Mouse (Mus musculus): ENCODE results near the gene Aig1. TPM values are rescaled to one million over a fixed set of nuclear protein-coding genes. Genes with fewer than 3 reads are reported as not detected.

The Aig1 gene
- polyA plus RNA-seq, 1 experiment from 2014 or later: 22.0 TPM

DNA sequence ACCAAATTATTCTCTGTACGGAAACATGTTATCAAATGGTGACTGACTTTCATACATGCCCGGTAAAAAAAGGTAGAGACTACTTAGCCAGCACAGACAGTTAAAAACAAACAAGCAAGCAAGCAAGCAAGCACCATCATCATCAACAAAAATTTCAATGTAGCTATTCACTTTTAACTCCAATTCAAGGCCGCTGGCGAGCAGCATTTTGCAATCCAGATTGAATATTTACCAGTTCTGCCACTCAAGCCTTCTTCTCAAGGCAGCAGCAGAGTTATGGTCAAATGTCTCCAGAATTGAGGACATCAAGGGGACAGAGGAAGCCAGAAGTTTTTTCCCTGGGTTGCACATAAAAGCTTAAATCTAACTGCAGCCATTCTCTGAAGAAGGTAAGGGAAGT is 216.7 kb downstream of the Aig1 start:
- H3K4me1 ChIP-seq (replicated peaks; ENCODE audit: control insufficient read depth, insufficient read depth, low read length): no peaks in the 10 kb centered on the region
- no peaks in the 10 kb centered on the region for H3K9me3 ChIP-seq (ENCODE audit: control insufficient read depth, low read length)
- H3K36me3 ChIP-seq (ENCODE audit: control insufficient read depth, insufficient read depth, low read length): no peaks in the 10 kb centered on the region
- ATAC-seq (replicated peaks; ENCODE audit: low FRiP score): no peak
- no peak overlapping the region for H3K4me2 ChIP-seq (ENCODE audit: low read depth, low read length, severe bottlenecking)
- 95% methylated on average over 4 of the region's 4 CpGs for WGBS
- no peak overlapping the region for H3K4me3 ChIP-seq (ENCODE audit: low read depth, low read length)
- no peak overlapping the region for H3K9ac ChIP-seq (ENCODE audit: low read length)
- H3K27me3 ChIP-seq (ENCODE audit: control insufficient read depth, insufficient read depth, low read length): no peaks in the 10 kb centered on the region
- DNase-seq (ENCODE audit: low spot score): no peak
- H3K27ac ChIP-seq (ENCODE audit: low read depth, low read length): no peak overlapping the region

DNA sequence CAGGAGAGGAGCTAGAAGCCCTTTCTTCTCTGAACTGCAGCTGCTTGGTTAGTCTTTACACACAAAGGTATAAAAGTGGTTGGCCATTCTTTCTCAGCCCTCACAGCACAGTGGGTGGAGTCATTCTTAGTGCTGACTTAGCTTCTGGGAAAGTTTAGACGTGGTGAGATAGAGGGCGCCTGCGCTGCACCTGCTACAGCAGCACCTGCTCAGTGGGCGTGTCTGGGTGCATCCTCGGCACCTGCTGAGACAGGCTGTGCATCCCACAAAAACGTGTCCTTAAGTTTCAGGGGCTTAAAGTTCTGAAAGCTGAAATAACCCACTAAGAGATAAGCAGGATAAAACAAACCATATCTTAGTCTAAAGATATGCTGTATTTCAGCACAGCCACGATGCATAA is 227.0 kb downstream of the Aig1 start:
- DNase-seq (ENCODE audit: low spot score) (no peak), ATAC-seq (replicated peaks; ENCODE audit: low FRiP score) (no peak)
- WGBS: 18% methylated on average over 7 of the region's 7 CpGs
- Histone ChIP-seq H3K9ac (ENCODE audit: low read length) (no peak overlapping the region), H3K4me1 (replicated peaks; ENCODE audit: control insufficient read depth, insufficient read depth, low read length) (no peaks in the 10 kb centered on the region), H3K27ac (ENCODE audit: low read depth, low read length) (no peak overlapping the region), H3K36me3 (ENCODE audit: control insufficient read depth, insufficient read depth, low read length) (no peaks in the 10 kb centered on the region), H3K9me3 (ENCODE audit: control insufficient read depth, low read length) (no peaks in the 10 kb centered on the region), H3K4me2 (ENCODE audit: low read depth, low read length, severe bottlenecking) (no peak overlapping the region), H3K27me3 (ENCODE audit: control insufficient read depth, insufficient read depth, low read length) (no peaks in the 10 kb centered on the region), H3K4me3 (ENCODE audit: low read depth, low read length) (no peak overlapping the region)

DNA sequence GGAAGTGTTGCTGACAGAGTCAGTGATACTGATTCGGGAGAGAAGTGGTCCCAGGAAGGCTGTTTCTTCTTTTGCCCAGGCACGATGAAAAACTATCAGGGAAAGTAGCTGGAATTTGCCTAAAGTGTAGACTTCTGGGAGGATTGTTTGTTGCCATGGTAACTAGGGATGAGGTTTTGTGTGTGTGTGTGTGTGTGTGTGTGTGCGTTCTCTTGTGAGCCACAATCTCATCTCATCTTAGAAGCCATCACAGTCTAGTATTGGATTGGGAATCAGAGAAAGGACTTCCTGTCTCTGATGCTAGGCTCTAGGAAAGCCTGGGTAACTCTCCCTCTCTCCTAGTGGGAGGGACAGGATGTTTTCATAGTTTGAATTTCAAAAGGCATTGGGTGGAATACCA is 237.0 kb downstream of the Aig1 start:
- WGBS: 71% methylated on average over 3 of the region's 3 CpGs
- Histone ChIP-seq H3K9me3 (ENCODE audit: control insufficient read depth, low read length) (no peaks in the 10 kb centered on the region), H3K4me2 (ENCODE audit: low read depth, low read length, severe bottlenecking) (no peak overlapping the region), H3K27me3 (ENCODE audit: control insufficient read depth, insufficient read depth, low read length) (no peaks in the 10 kb centered on the region), H3K4me1 (replicated peaks; ENCODE audit: control insufficient read depth, insufficient read depth, low read length) (no peaks in the 10 kb centered on the region), H3K9ac (ENCODE audit: low read length) (no peak overlapping the region), H3K27ac (ENCODE audit: low read depth, low read length) (no peak overlapping the region), H3K4me3 (ENCODE audit: low read depth, low read length) (no peak overlapping the region), H3K36me3 (ENCODE audit: control insufficient read depth, insufficient read depth, low read length) (no peaks in the 10 kb centered on the region)
- DNase-seq (ENCODE audit: low spot score) (no peak), ATAC-seq (replicated peaks; ENCODE audit: low FRiP score) (no peak)

DNA sequence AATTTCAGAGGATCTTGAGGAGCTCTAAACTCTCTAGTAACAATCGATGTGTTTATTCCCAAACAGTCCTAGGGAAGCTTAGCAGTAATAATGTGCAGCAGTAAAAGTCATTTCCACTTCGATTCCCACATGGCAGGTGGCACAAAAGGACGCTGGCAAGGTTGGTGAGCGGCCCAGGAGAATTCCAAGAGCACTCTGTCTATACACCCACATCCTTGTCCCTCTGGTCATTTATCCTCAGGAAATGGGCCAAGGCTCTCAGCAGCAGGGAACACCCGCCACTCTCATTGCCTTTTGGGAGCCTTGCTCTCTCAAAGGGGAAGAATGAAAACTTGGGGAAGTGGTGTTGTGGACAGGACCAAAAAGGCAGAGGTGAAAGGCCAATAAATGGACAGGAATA is 245.0 kb downstream of the Aig1 start:
- ATAC-seq (replicated peaks; ENCODE audit: low FRiP score) (no peak), DNase-seq (ENCODE audit: low spot score) (no peak)
- no peak overlapping the region for H3K9ac ChIP-seq (ENCODE audit: low read length)
- no peak overlapping the region for H3K4me3 ChIP-seq (ENCODE audit: low read depth, low read length)
- H3K9me3 ChIP-seq (ENCODE audit: control insufficient read depth, low read length): no peaks in the 10 kb centered on the region
- no peak overlapping the region for H3K4me2 ChIP-seq (ENCODE audit: low read depth, low read length, severe bottlenecking)
- no peak overlapping the region for H3K27ac ChIP-seq (ENCODE audit: low read depth, low read length)
- H3K27me3 ChIP-seq (ENCODE audit: control insufficient read depth, insufficient read depth, low read length): no peaks in the 10 kb centered on the region
- H3K36me3 ChIP-seq (ENCODE audit: control insufficient read depth, insufficient read depth, low read length): no peaks in the 10 kb centered on the region
- WGBS: 80% methylated on average over 5 of the region's 5 CpGs
- H3K4me1 ChIP-seq (replicated peaks; ENCODE audit: control insufficient read depth, insufficient read depth, low read length): no peaks in the 10 kb centered on the region

DNA sequence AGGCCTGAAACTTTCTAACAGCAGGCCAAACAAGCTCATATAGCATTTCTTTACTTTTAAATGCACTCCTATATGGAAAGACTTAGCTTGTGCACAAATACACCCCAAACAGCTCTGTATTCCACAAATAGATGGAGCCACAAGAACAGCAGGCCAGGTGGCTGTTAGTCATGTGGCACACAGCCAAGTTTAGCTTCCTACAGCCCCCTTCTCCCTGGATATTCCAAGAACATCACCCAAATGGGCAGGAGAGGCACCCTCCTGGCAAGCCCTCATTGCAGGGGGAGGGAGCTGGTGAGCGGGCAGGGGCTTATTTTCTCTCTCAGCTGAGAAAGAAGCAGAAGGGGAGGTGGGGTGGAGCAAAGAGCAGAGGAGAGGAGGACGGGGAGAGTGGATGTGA is 267.9 kb downstream of the Aig1 start:
- no peak overlapping the region for H3K9ac ChIP-seq (ENCODE audit: low read length)
- H3K9me3 ChIP-seq (ENCODE audit: control insufficient read depth, low read length): no peaks in the 10 kb centered on the region
- ATAC-seq (replicated peaks; ENCODE audit: low FRiP score) (no peak), DNase-seq (ENCODE audit: low spot score) (no peak)
- H3K4me2 ChIP-seq (ENCODE audit: low read depth, low read length, severe bottlenecking): no peak overlapping the region
- WGBS: 72% methylated on average over 2 of the region's 2 CpGs
- no peaks in the 10 kb centered on the region for H3K36me3 ChIP-seq (ENCODE audit: control insufficient read depth, insufficient read depth, low read length)
- H3K4me3 ChIP-seq (ENCODE audit: low read depth, low read length): no peak overlapping the region
- no peaks in the 10 kb centered on the region for H3K27me3 ChIP-seq (ENCODE audit: control insufficient read depth, insufficient read depth, low read length)
- no peaks in the 10 kb centered on the region for H3K4me1 ChIP-seq (replicated peaks; ENCODE audit: control insufficient read depth, insufficient read depth, low read length)
- no peak overlapping the region for H3K27ac ChIP-seq (ENCODE audit: low read depth, low read length)

DNA sequence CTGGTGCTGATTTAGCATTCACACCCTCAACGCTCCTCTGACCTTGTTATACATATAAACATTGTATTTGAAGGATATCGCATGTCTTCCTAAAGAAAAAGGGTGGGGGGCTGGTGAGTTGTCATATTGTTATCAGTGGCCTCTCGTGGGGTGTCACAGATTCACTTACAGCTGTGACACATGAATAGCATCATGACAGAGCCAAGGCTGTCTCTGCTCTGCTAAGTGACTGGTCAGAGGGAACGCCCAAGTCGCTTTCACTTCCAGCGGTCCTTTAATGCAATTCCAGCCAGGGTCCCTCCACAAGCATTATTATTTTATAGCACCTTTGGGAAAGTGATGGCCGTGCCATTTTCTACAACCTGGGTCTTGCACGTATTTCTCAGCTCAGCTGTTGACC is 271.3 kb downstream of the Aig1 start:
- ATAC-seq (replicated peaks; ENCODE audit: low FRiP score): no peak
- DNase-seq (ENCODE audit: low spot score): no peak

More for the DNA sequence above, 271.3 kb downstream of the Aig1 start:
- Histone ChIP-seq H3K36me3 (ENCODE audit: control insufficient read depth, insufficient read depth, low read length) (no peaks in the 10 kb centered on the region), H3K4me2 (ENCODE audit: low read depth, low read length, severe bottlenecking) (no peak overlapping the region), H3K27me3 (ENCODE audit: control insufficient read depth, insufficient read depth, low read length) (no peaks in the 10 kb centered on the region), H3K4me3 (ENCODE audit: low read depth, low read length) (no peak overlapping the region), H3K9ac (ENCODE audit: low read length) (no peak overlapping the region), H3K27ac (ENCODE audit: low read depth, low read length) (no peak overlapping the region), H3K4me1 (replicated peaks; ENCODE audit: control insufficient read depth, insufficient read depth, low read length) (no peaks in the 10 kb centered on the region), H3K9me3 (ENCODE audit: control insufficient read depth, low read length) (no peaks in the 10 kb centered on the region)
- 86% methylated on average over 8 of the region's 8 CpGs for WGBS

Other genes with a start within 250 kb of the Aig1 start
- 3.6 and 4.7 TPM in 2 replicates for gene Hivep2, start 97.1 kb upstream of the Aig1 start, polyA plus RNA-seq (2014; fragmentation: Nextera tagmentation; extraction: Ambion mirVana)

Data from forebrain, embryonic 11.5 days (tissue).